Mouse (Mus musculus) embryonic facial prominence, embryonic 14.5 days (tissue): ENCODE results near the gene Dcaf12l1. TPM values are rescaled to one million over a fixed set of nuclear protein-coding genes. Genes with fewer than 3 reads are reported as not detected.
"Not testable (repeated sequence)": the region's sequence is repeated elsewhere in the genome, so short reads cannot be mapped to it uniquely, and the experiment has no call there.

ENCODE experiments used
- ATAC-seq: fragments of 200-750 bp; cut with Nextera tagmentation; 2 replicates; pipeline ENCODE4 v1.8.0; 2017; ENCODE audit warnings: low read depth, moderate number of reproducible peaks, moderate TSS enrichment
- DNase-seq: peaks from one replicate; pipeline ENCODE4 v3.0.0-alpha.2; 2015; ENCODE audit warnings: low spot score
- H3K27ac ChIP-seq: fragments of 300-500 bp; sonication (generic); replicated peaks from 2 replicates; pipeline ENCODE4 v1.5.1; 2014; ENCODE audit warnings: low read depth, mild to moderate bottlenecking, low read length, moderate library complexity
- H3K27me3 ChIP-seq: fragments of 300-500 bp; sonication (generic); replicated peaks from 2 replicates; pipeline ENCODE4 v1.6.1; 2014; ENCODE audit warnings: low read length; ENCODE audit not compliant: control insufficient read depth, insufficient read depth
- H3K36me3 ChIP-seq: fragments of 300-500 bp; sonication (generic); 2 replicates; pipeline ENCODE4 v1.6.1; 2014; ENCODE audit warnings: low read length, mixed read lengths; ENCODE audit not compliant: control insufficient read depth, insufficient read depth
- H3K4me1 ChIP-seq: fragments of 300-500 bp; sonication (generic); 2 replicates; pipeline ENCODE4 v1.6.1; 2014; ENCODE audit warnings: antibody characterized with exemption, low read length; ENCODE audit not compliant: control insufficient read depth, insufficient read depth
- H3K4me2 ChIP-seq: fragments of 300-500 bp; sonication (generic); 2 replicates; pipeline ENCODE4 v1.6.1; 2014; ENCODE audit warnings: low read depth, mild to moderate bottlenecking, low read length, moderate library complexity, mixed read lengths
- H3K4me3 ChIP-seq: fragments of 300-500 bp; sonication (generic); 2 replicates; pipeline ENCODE4 v1.5.1; 2014; ENCODE audit warnings: low read depth, mild to moderate bottlenecking, low read length
- H3K9ac ChIP-seq: fragments of 300-500 bp; sonication (generic); 2 replicates; pipeline ENCODE4 v1.6.1; 2014; ENCODE audit warnings: low read depth, mild to moderate bottlenecking, low read length, moderate library complexity, mixed read lengths
- H3K9me3 ChIP-seq: fragments of 300-500 bp; sonication (generic); 2 replicates; pipeline ENCODE4 v1.6.1; 2016; ENCODE audit warnings: low read length; ENCODE audit not compliant: control insufficient read depth
- WGBS: fragments of 180-500 bp; shearing (Covaris S2); extraction: QIAGEN DNeasy Blood & Tissue Kit; methylation state at CpG from one replicate; pipeline ENCODE4 v1.1.7; 2014; 5-methylcytosine and 5-hydroxymethylcytosine counted together
- polyA plus RNA-seq: library from polyadenylated mRNA; unstranded; fragments of >200 nt; fragmentation: Nextera tagmentation; extraction: Ambion mirVana; gene quantifications from 2 replicates; pipeline ENCODE4 v1.2.1, GENCODE M21; 2014

The Dcaf12l1 gene
- polyA plus RNA-seq: 12.5 and 14.3 TPM in 2 replicates

DNA sequence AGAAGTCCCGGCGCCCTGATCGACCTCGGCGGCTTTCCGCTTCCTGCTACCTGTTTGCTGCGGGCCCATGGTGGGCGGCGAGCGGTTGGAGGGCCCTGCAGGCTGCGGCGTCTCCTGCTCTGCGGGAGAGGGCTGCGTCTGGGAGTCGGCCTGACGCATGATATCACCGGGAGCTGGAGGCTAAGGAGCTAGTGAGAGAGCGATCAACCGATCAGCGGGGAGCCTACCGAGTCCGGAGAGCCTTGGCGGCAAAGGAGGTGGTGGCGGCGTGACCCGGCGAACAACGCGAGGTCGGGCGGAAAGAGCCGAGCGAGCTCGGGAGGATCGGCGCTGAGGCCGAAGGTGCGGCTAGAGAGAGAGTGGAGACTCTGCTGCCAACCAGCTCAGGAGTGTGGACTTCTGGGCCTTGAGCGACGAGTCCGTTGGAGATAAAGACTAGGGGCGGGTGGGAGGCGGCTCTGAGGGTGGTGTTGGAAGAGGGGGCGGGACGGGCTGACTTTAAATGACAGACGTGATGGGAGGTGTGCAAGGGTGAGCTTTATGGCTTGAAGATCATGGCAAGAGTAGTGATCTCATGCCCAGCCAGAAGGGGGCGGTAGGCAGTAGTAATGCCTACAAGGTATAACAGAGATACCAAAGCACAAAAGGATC lies at the start of gene Dcaf12l1:
Dcaf12l1 (minus strand) TSS at position 437 of the 651 bp plus-strand sequence.
- peak; percentile 62 for DNase-seq
- peak within 1 kb of the TSS; percentile 71 for H3K9ac ChIP-seq
- H3K4me2 ChIP-seq: peak within 1 kb of the TSS; percentile 66
- H3K4me3 ChIP-seq: peak within 1 kb of the TSS; percentile 43
- peak; percentile 94 for ATAC-seq
- no peak within 1 kb of the TSS for H3K27ac ChIP-seq
- no peaks in the 10 kb centered on the region for H3K4me1 ChIP-seq
- H3K36me3 ChIP-seq: no peaks in the 10 kb centered on the region
- no peaks in the 10 kb centered on the region for H3K9me3 ChIP-seq
- WGBS: 25% methylated on average over 38 of the region's 47 CpGs
- H3K27me3 ChIP-seq: no peaks in the 10 kb centered on the region

DNA sequence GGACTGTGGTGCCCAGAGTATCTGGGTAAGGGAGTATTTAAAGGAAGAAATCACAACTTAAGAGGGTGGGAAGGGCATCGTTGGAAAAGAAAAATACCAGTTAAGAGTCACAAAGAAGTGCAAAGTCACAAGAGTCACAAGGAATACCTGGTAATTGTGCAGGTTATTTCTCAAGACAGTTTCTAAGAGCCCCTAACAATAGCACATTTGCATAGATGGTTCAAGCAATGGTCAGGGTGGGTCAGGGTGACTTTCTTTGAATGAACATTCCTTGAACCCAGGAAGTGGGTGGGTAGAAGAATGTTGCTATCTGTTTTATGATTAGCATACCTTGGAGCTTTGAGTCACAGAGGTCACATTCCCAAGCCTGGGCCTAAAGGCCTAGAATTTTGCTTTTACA lies 19.4 kb upstream of the Dcaf12l1 start:
- ATAC-seq: not testable (repeated sequence)

DNA sequence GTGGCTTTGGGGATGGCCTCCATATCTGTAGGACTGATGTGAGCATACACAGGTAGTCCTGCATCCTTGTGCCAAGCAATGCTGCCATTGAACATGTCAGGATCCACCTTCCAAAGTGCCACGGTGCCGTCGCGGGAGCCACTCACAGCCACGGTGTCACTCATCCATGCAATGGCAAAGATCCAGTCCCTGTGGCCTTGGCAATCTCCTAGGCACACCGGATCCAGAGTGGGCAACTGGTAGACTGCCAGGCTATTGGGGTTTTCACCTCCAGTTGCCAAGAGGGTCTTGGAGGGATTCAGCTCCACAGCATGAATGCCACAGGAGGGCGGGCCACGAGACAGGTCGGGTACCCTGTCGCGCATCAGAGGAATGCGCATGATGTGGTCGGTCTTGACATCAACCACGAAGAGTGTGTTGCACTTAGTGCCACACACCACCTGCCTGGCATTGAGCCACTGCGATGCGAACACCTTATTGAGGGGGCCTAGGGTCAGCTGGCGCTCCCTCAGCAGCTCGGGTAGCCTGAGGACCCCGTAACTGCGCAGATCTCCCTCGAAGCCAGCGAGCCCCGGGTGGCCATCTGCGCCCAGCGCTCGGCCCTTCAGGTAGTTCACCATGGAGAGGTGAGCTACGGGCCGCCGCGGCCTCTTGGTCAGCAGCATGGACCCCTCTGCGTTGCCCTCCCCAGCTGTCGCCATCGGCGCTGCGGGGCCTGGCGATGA lies 799 bp downstream of the Dcaf12l1 start:
- Histone ChIP-seq H3K9me3 (no peaks in the 10 kb centered on the region), H3K27ac (no peak overlapping the region), H3K27me3 (no peaks in the 10 kb centered on the region), H3K4me3 (peak overlapping the region; percentile 43), H3K9ac (peak overlapping the region; percentile 71), H3K36me3 (no peaks in the 10 kb centered on the region), H3K4me2 (peak overlapping the region; percentile 66), H3K4me1 (no peaks in the 10 kb centered on the region)
- 34% methylated on average over 26 of the region's 36 CpGs for WGBS
- ATAC-seq (peak; percentile 68), DNase-seq (peak; percentile 0)

More for the DNA sequence above, 19.4 kb upstream of the Dcaf12l1 start:
- not testable (repeated sequence) for H3K9ac ChIP-seq, H3K9me3 ChIP-seq, H3K27me3 ChIP-seq, H3K36me3 ChIP-seq, H3K4me2 ChIP-seq, DNase-seq, H3K4me3 ChIP-seq, H3K27ac ChIP-seq, H3K4me1 ChIP-seq
- 67% methylated on average over 1 of the region's 1 CpGs for WGBS
